Mouse (Mus musculus) embryonic facial prominence, embryonic 10.5 days (tissue): ENCODE results near the gene Dclk3. TPM values are rescaled to one million over a fixed set of nuclear protein-coding genes. Genes with fewer than 3 reads are reported as not detected.
A peak's percentile ranks its signal among the peaks of the same experiment; 100 is the strongest.

Source experiments
- DNase-seq: peaks from one replicate; pipeline ENCODE4 v3.0.0-alpha.2; 2017; ENCODE audit warnings: low spot score
- H3K27ac ChIP-seq: fragments of 300-500 bp; sonication (generic); replicated peaks from 2 replicates; pipeline ENCODE4 v1.5.1; 2016; ENCODE audit warnings: mild to moderate bottlenecking
- H3K27me3 ChIP-seq: fragments of 300-500 bp; sonication (generic); replicated peaks from 2 replicates; pipeline ENCODE4 v1.6.1; 2016; ENCODE audit warnings: low read depth, mild to moderate bottlenecking; ENCODE audit not compliant: poor library complexity, severe bottlenecking
- H3K36me3 ChIP-seq: fragments of 300-500 bp; sonication (generic); replicated peaks from 2 replicates; pipeline ENCODE4 v1.6.1; 2016; ENCODE audit warnings: mild to moderate bottlenecking, moderate library complexity
- H3K4me1 ChIP-seq: fragments of 300-500 bp; sonication (generic); 2 replicates; pipeline ENCODE4 v1.6.1; 2016
- H3K4me3 ChIP-seq: fragments of 300-500 bp; sonication (generic); 2 replicates; pipeline ENCODE4 v1.5.1; 2016; ENCODE audit warnings: mild to moderate bottlenecking, moderate library complexity
- H3K9me3 ChIP-seq: fragments of 300-500 bp; sonication (generic); 2 replicates; pipeline ENCODE4 v1.6.1; 2016; ENCODE audit warnings: mild to moderate bottlenecking
- WGBS: fragments of 180-500 bp; shearing (Covaris S2); methylation state at CpG from one replicate; pipeline ENCODE4 v1.1.7; 2016; 5-methylcytosine and 5-hydroxymethylcytosine counted together
- polyA plus RNA-seq: library from polyadenylated mRNA; unstranded; fragments of >200 nt; fragmentation: Nextera tagmentation; extraction: Ambion mirVana; gene quantifications from 2 replicates; pipeline ENCODE4 v1.2.1, GENCODE M21; 2016

Gene Dclk3
- polyA plus RNA-seq = 0.18 and 0.64 TPM in 2 replicates

- peaks cover 16% of the 10 kb centered on the region for H3K4me1 ChIP-seq
- no peaks in the 10 kb centered on the region for H3K9me3 ChIP-seq
- peak within 1 kb of the TSS; percentile 64 for H3K4me3 ChIP-seq
- peak; percentile 69 for DNase-seq
- H3K27me3 ChIP-seq = peaks cover 55% of the 10 kb centered on the region
- no peaks in the 10 kb centered on the region for H3K36me3 ChIP-seq
- 5% methylated on average over 57 of the region's 57 CpGs for WGBS
- peak within 1 kb of the TSS; percentile 24; the same call in 1 of the 2 replicates for H3K27ac ChIP-seq
These were observed at the start of gene Dclk3 for GRCm38 (mm10) chr9:111438904-111439835. Gene Dclk3, plus strand, starts transcription at chr9:111439081.

GRCm38 (mm10) chr9:111390016-111390415 is 48.9 kb upstream of the Dclk3 start:
- H3K9me3 ChIP-seq = no peaks in the 10 kb centered on the region
- 90% methylated on average over 9 of the region's 9 CpGs for whole genome bisulfite sequencing
- no peak overlapping the region for H3K27ac ChIP-seq
- 0 out of 2 replicates have a peak, but pooled peaks cover 5% of the 10 kb centered on the region for H3K27me3 ChIP-seq
- H3K4me1 ChIP-seq = no peaks in the 10 kb centered on the region
- H3K4me3 ChIP-seq = no peak overlapping the region
- DNase-seq = no peak
- H3K36me3 ChIP-seq = no peaks in the 10 kb centered on the region

- H3K9me3 ChIP-seq = no peaks in the 10 kb centered on the region
- no peak overlapping the region for H3K27ac ChIP-seq
- no peak for DNase-seq
- H3K4me3 ChIP-seq = no peak overlapping the region
- no peaks in the 10 kb centered on the region for H3K36me3 ChIP-seq
- WGBS = 83% methylated on average over 8 of the region's 8 CpGs
- no peaks in the 10 kb centered on the region for H3K4me1 ChIP-seq
- H3K27me3 ChIP-seq = 0 out of 2 replicates have a peak, but pooled peaks cover 5% of the 10 kb centered on the region
These were observed 47.8 kb upstream of the Dclk3 start for GRCm38 (mm10) chr9:111391036-111391435.

- 90% methylated on average over 18 of the region's 18 CpGs for WGBS
- DNase-seq = no peak
- Histone ChIP-seq H3K9me3 (no peaks in the 10 kb centered on the region), H3K27me3 (0 out of 2 replicates have a peak, but pooled peaks cover 5% of the 10 kb centered on the region), H3K27ac (no peak overlapping the region), H3K36me3 (no peaks in the 10 kb centered on the region), H3K4me3 (no peak overlapping the region), H3K4me1 (no peaks in the 10 kb centered on the region)
These were observed 46.9 kb upstream of the Dclk3 start for GRCm38 (mm10) chr9:111391926-111392442.

- Histone ChIP-seq H3K4me3 (no peak overlapping the region), H3K36me3 (no peaks in the 10 kb centered on the region), H3K27ac (no peak overlapping the region), H3K9me3 (no peaks in the 10 kb centered on the region), H3K27me3 (0 out of 2 replicates have a peak, but pooled peaks cover 5% of the 10 kb centered on the region), H3K4me1 (no peaks in the 10 kb centered on the region)
- no peak for DNase-seq
- WGBS = 74% methylated on average over 5 of the region's 5 CpGs
These were observed 43.6 kb upstream of the Dclk3 start for GRCm38 (mm10) chr9:111395265-111395664.

- Histone ChIP-seq H3K9me3 (no peaks in the 10 kb centered on the region), H3K4me3 (no peak overlapping the region), H3K4me1 (no peaks in the 10 kb centered on the region), H3K27ac (no peak overlapping the region), H3K36me3 (no peaks in the 10 kb centered on the region), H3K27me3 (no peaks in the 10 kb centered on the region)
- 76% methylated on average over 2 of the region's 2 CpGs for WGBS
- DNase-seq = no peak
These were observed 40.8 kb upstream of the Dclk3 start for GRCm38 (mm10) chr9:111398059-111398458.

- DNase-seq = no peak
- Histone ChIP-seq H3K4me1 (no peaks in the 10 kb centered on the region), H3K4me3 (no peak overlapping the region), H3K27ac (no peak overlapping the region), H3K27me3 (no peaks in the 10 kb centered on the region), H3K36me3 (no peaks in the 10 kb centered on the region), H3K9me3 (no peaks in the 10 kb centered on the region)
- WGBS = 88% methylated on average over 4 of the region's 4 CpGs
These were observed 38.8 kb upstream of the Dclk3 start for GRCm38 (mm10) chr9:111400089-111400488.

GRCm38 (mm10) chr9:111403159-111403558 is 35.7 kb upstream of the Dclk3 start:
- H3K27me3 ChIP-seq = no peaks in the 10 kb centered on the region
- no peaks in the 10 kb centered on the region for H3K36me3 ChIP-seq
- no peak for DNase-seq
- no peak overlapping the region for H3K27ac ChIP-seq
- 89% methylated on average over 4 of the region's 4 CpGs for WGBS
- no peaks in the 10 kb centered on the region for H3K4me1 ChIP-seq
- H3K4me3 ChIP-seq = no peak overlapping the region
- no peaks in the 10 kb centered on the region for H3K9me3 ChIP-seq

GRCm38 (mm10) chr9:111404346-111405079 is 34.4 kb upstream of the Dclk3 start:
- DNase-seq = no peak
- Histone ChIP-seq H3K27ac (no peak overlapping the region), H3K27me3 (no peaks in the 10 kb centered on the region), H3K4me1 (no peaks in the 10 kb centered on the region), H3K4me3 (no peak overlapping the region), H3K9me3 (no peaks in the 10 kb centered on the region), H3K36me3 (no peaks in the 10 kb centered on the region)
- 85% methylated on average over 12 of the region's 12 CpGs for WGBS

- DNase-seq = no peak
- Histone ChIP-seq H3K4me3 (no peak overlapping the region), H3K27ac (no peak overlapping the region), H3K9me3 (no peaks in the 10 kb centered on the region), H3K27me3 (no peaks in the 10 kb centered on the region), H3K4me1 (no peaks in the 10 kb centered on the region), H3K36me3 (no peaks in the 10 kb centered on the region)
- 89% methylated on average over 6 of the region's 6 CpGs for WGBS
These were observed 33.8 kb upstream of the Dclk3 start for GRCm38 (mm10) chr9:111405080-111405428.

GRCm38 (mm10) chr9:111408012-111408411 is 30.9 kb upstream of the Dclk3 start:
- H3K27ac ChIP-seq = no peak overlapping the region
- no peaks in the 10 kb centered on the region for H3K9me3 ChIP-seq
- 82% methylated on average over 6 of the region's 6 CpGs for WGBS
- no peaks in the 10 kb centered on the region for H3K27me3 ChIP-seq
- DNase-seq = no peak
- H3K4me1 ChIP-seq = no peaks in the 10 kb centered on the region
- no peaks in the 10 kb centered on the region for H3K36me3 ChIP-seq
- H3K4me3 ChIP-seq = no peak overlapping the region

- no peaks in the 10 kb centered on the region for H3K27me3 ChIP-seq
- DNase-seq = no peak
- no peak overlapping the region for H3K27ac ChIP-seq
- H3K4me1 ChIP-seq = no peaks in the 10 kb centered on the region
- WGBS = 88% methylated on average over 10 of the region's 10 CpGs
- H3K4me3 ChIP-seq = no peak overlapping the region
- H3K36me3 ChIP-seq = no peaks in the 10 kb centered on the region
- H3K9me3 ChIP-seq = no peaks in the 10 kb centered on the region
These were observed 30.5 kb upstream of the Dclk3 start for GRCm38 (mm10) chr9:111408427-111408826.
